ENCODE assay signal across 10 mouse cellular contexts in genomic region chr2:91291197-91292007, GRCm38 (mm10). TPM values are rescaled to one million over a fixed set of nuclear protein-coding genes. Genes with fewer than 3 reads are reported as not detected.
DNase-seq lines count a peak whose midpoint lies in the region; ATAC-seq and TF ChIP-seq lines count a peak whose summit lies in the region.
"Had no signal": no experiment of that assay in that cellular context is flagged by ENCODE, and none has a peak within 500 bp of the region (broad histone marks: within the 10 kb centered on the region; RNA-seq: fewer than 3 reads in every experiment).

No protein-coding gene starts in this region.

- no peak overlapping the region for H3K9ac ChIP-seq in forebrain, embryonic 11.5 days (ENCODE audit: low read length)
- H3K9ac ChIP-seq in intestine, postnatal 0 days (ENCODE audit: low read depth, low read length) = no peak overlapping the region
- H3K9ac ChIP-seq: neural tube, embryonic 13.5 days had no signal

- 82% methylated on average over 12 of the region's 12 CpGs for WGBS in forebrain, embryonic 10.5 days
- WGBS in forebrain, embryonic 11.5 days = 90% methylated on average over 12 of the region's 12 CpGs
- 80% methylated on average over 12 of the region's 12 CpGs for WGBS in intestine, postnatal 0 days

- no peaks in the 10 kb centered on the region for H3K27me3 ChIP-seq in forebrain, embryonic 10.5 days (ENCODE audit: poor library complexity, severe bottlenecking)
- H3K27me3 ChIP-seq in forebrain, embryonic 11.5 days (ENCODE audit: control insufficient read depth, insufficient read depth, low read length) = no peaks in the 10 kb centered on the region
- H3K27me3 ChIP-seq in intestine, postnatal 0 days (replicated peaks; ENCODE audit: control insufficient read depth, insufficient read depth, low read length) = no peaks in the 10 kb centered on the region
- H3K27me3 ChIP-seq: CH12.LX; neural tube, embryonic 13.5 days had no signal

- H3K4me3 ChIP-seq in forebrain, embryonic 10.5 days = no peak overlapping the region
- no peak overlapping the region for H3K4me3 ChIP-seq in forebrain, embryonic 11.5 days (ENCODE audit: low read depth, low read length)
- no peak overlapping the region for H3K4me3 ChIP-seq in intestine, postnatal 0 days (ENCODE audit: low read depth, low read length)
- H3K4me3 ChIP-seq: neural tube, embryonic 13.5 days had no signal

- no peak overlapping the region for H3K4me2 ChIP-seq in forebrain, embryonic 11.5 days (ENCODE audit: low read depth, low read length, severe bottlenecking)
- H3K4me2 ChIP-seq in intestine, postnatal 0 days (replicated peaks; ENCODE audit: low read depth) = no peak overlapping the region
- H3K4me2 ChIP-seq: neural tube, embryonic 13.5 days had no signal

- peak overlapping the region; percentile 21; the same call in 1 of the 2 replicates for H3K27ac ChIP-seq in forebrain, embryonic 10.5 days
- no peak overlapping the region for H3K27ac ChIP-seq in forebrain, embryonic 11.5 days (ENCODE audit: low read depth, low read length)
- H3K27ac ChIP-seq in intestine, postnatal 0 days (ENCODE audit: low read depth, low read length) = no peak overlapping the region
- H3K27ac ChIP-seq: neural tube, embryonic 13.5 days had no signal

- H3K9me3 ChIP-seq in forebrain, embryonic 10.5 days = no peaks in the 10 kb centered on the region
- no peaks in the 10 kb centered on the region for H3K9me3 ChIP-seq in forebrain, embryonic 11.5 days (ENCODE audit: control insufficient read depth, low read length)
- H3K9me3 ChIP-seq in intestine, postnatal 0 days (ENCODE audit: control insufficient read depth) = no peaks in the 10 kb centered on the region

- H3K4me1 ChIP-seq in forebrain, embryonic 10.5 days = peaks cover 7% of the 10 kb centered on the region
- H3K4me1 ChIP-seq in forebrain, embryonic 11.5 days (replicated peaks; ENCODE audit: control insufficient read depth, insufficient read depth, low read length) = no peaks in the 10 kb centered on the region
- H3K4me1 ChIP-seq in intestine, postnatal 0 days (replicated peaks; ENCODE audit: control insufficient read depth, insufficient read depth, low read length) = no peaks in the 10 kb centered on the region

- ATAC-seq in forebrain, embryonic 11.5 days (replicated peaks; ENCODE audit: low FRiP score) = no peak
- no peak for ATAC-seq in erythroid progenitor cell, adult 5-6 weeks (replicated peaks; ENCODE audit: low FRiP score, poor library complexity, severe bottlenecking)
- ATAC-seq in intestine, postnatal 0 days = no peak

- intact Hi-C loops in heart, postnatal 25 days (cut with DNase I) = no loop called here

- H3K36me3 ChIP-seq in forebrain, embryonic 10.5 days (replicated peaks) = peaks cover 13% of the 10 kb centered on the region
- H3K36me3 ChIP-seq in forebrain, embryonic 11.5 days (ENCODE audit: control insufficient read depth, insufficient read depth, low read length) = no peaks in the 10 kb centered on the region
- no peaks in the 10 kb centered on the region for H3K36me3 ChIP-seq in intestine, postnatal 0 days (ENCODE audit: control insufficient read depth, insufficient read depth)

- no peak for DNase-seq in forebrain, embryonic 10.5 days (ENCODE audit: extremely low spot score, low spot score)
- no peak for DNase-seq in forebrain, embryonic 11.5 days (ENCODE audit: low spot score)
- peak; percentile 65 to 67 for DNase-seq in right cerebral cortex, postnatal 10 days (ENCODE audit: low spot score in 2 of 2)
- no peak for DNase-seq in right cerebral cortex, postnatal 25 days
- DNase-seq in heart, postnatal 25 days (ENCODE audit: low spot score) = peak; percentile 48
- DNase-seq in testis, postnatal 14 days (ENCODE audit: low spot score) = peak; percentile 40

- no peak for TF ChIP-seq CTCF in intestine, postnatal 0 days (IDR thresholded peaks at IDR 0.05; ENCODE audit: low read depth)

RNA-seq across cellular contexts. Expression of gene Arfgap2, which starts 26.6 kb away (rescaled TPM):
- polyA plus RNA-seq in forebrain, embryonic 10.5 days (2016; fragmentation: Nextera tagmentation; extraction: Ambion mirVana) = 97.5 and 99.0 TPM in 2 replicates
- polyA plus RNA-seq in forebrain, embryonic 11.5 days (2014; fragmentation: Nextera tagmentation; extraction: Ambion mirVana) = 84.0 and 89.1 TPM in 2 replicates
- total RNA-seq in heart, postnatal 25 days (2021) = 10 to 100 TPM; 56.2 TPM
- 27.2 and 31.7 TPM in 2 replicates for total RNA-seq in erythroid progenitor cell, adult 5-6 weeks (2015; ENCODE audit: low replicate concordance)
- 19.1 and 44.0 TPM in 2 replicates for total RNA-seq in erythroid progenitor cell, adult 5-6 weeks (2017; ENCODE audit: low replicate concordance)
- polyA plus RNA-seq in intestine, postnatal 0 days (2015; fragmentation: Nextera tagmentation; extraction: Ambion mirVana) = 37.6 and 39.0 TPM in 2 replicates

RNA-seq across cellular contexts. Expression of gene Pacsin3, which starts 35.6 kb away (rescaled TPM):
- 38.7 and 40.1 TPM in 2 replicates for polyA plus RNA-seq in forebrain, embryonic 10.5 days (2016; fragmentation: Nextera tagmentation; extraction: Ambion mirVana)
- 28.9 and 34.8 TPM in 2 replicates for polyA plus RNA-seq in forebrain, embryonic 11.5 days (2014; fragmentation: Nextera tagmentation; extraction: Ambion mirVana)
- 100 to 1,000 TPM; 133 to 138 TPM for total RNA-seq in heart, postnatal 25 days (2021)
- not detected in 2 replicates for total RNA-seq in erythroid progenitor cell, adult 5-6 weeks (2015; ENCODE audit: low replicate concordance)
- not detected in 2 replicates for total RNA-seq in erythroid progenitor cell, adult 5-6 weeks (2017; ENCODE audit: low replicate concordance)
- 6.5 and 7.3 TPM in 2 replicates for polyA plus RNA-seq in intestine, postnatal 0 days (2015; fragmentation: Nextera tagmentation; extraction: Ambion mirVana)

RNA-seq across cellular contexts. Expression of gene Ddb2, which starts 54.6 kb away (rescaled TPM):
- 9.3 and 10.6 TPM in 2 replicates for polyA plus RNA-seq in forebrain, embryonic 10.5 days (2016; fragmentation: Nextera tagmentation; extraction: Ambion mirVana)
- 9.9 and 10.8 TPM in 2 replicates for polyA plus RNA-seq in forebrain, embryonic 11.5 days (2014; fragmentation: Nextera tagmentation; extraction: Ambion mirVana)
- total RNA-seq in heart, postnatal 25 days (2021) = 1 to 10 TPM; 2.9 to 3.1 TPM
- total RNA-seq in erythroid progenitor cell, adult 5-6 weeks (2015; ENCODE audit: low replicate concordance) = 9.0 and 9.6 TPM in 2 replicates
- 4.6 and 7.6 TPM in 2 replicates for total RNA-seq in erythroid progenitor cell, adult 5-6 weeks (2017; ENCODE audit: low replicate concordance)
- polyA plus RNA-seq in intestine, postnatal 0 days (2015; fragmentation: Nextera tagmentation; extraction: Ambion mirVana) = 4.4 and 6.1 TPM in 2 replicates

Comparison
In these comparisons a context has a peak if more than half of its experiments do, and no peak if none do; other contexts are left out.
1. DNase-seq: peak in right cerebral cortex, postnatal 10 days (2 of 2), heart, postnatal 25 days (single experiment) and testis, postnatal 14 days (single experiment); none in forebrain, embryonic 10.5 days (single experiment), forebrain, embryonic 11.5 days (single experiment) and right cerebral cortex, postnatal 25 days (single experiment).